Mouse (Mus musculus) right cerebral cortex, postnatal 36 days (tissue): ENCODE data around the gene Psenen.

Experiments
- DNase-seq, 2 experiments: peaks; one replicate each; pipeline ENCODE4 v3.0.0; 2022; ENCODE audit warnings: low spot score in 2 of 2, mixed read lengths in 1 of 2

Psenen gene

GRCm38 (mm10) chr7:30563117-30563905 is at the start of gene Psenen, which contains the start of the genes U2af1l4 and Gm49396:
Gene Psenen, minus strand, starts transcription at chr7:30563627.
Gene U2af1l4, plus strand, starts transcription at chr7:30563301.
Gene Gm49396, plus strand, starts transcription at chr7:30563344.
- DNase-seq: peak; percentile 93 to 96

DNA sequence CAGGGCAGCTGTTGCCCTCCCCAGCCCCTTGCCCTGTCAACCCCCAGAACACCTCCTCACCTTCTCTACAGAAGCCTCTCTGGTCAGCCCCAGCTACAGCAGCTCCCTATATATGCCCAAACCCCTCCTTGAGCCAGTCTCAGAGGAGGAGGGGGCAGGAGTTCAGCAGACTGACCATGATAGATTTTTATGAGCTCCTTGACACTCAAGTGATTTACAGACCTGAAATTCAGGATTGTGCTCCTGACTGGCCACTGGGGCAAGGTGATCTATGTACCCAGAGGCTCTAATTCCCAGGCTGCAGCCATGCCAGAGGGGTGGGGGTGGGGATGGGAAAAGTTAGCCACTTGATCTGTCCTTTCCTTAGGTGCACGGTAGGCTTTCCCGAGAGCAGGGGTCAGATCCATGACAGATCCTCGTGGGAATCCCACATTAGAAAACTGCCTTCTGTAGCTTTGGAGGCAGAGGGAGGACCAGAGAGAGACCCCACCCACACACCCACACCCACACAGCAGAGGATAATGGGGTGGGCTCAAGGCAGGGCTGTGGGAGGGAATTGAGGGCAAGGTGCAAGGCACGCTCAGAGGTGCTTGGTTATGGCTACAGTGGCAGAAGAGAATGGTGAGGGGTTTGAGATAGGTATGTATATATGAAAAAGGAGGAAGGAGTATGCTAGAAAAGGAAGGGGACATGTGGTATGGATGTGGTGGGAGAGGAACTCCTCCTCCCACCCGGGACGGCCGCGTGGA is 49.4 kb upstream of the Psenen start, which contains the start of gene Upk1a:
Gene Upk1a (minus strand): TSS at position 194 of the 749 bp plus-strand sequence.
- DNase-seq: no peak

GRCm38 (mm10) chr7:30610043-30610442 is 46.6 kb upstream of the Psenen start:
- DNase-seq: no peak

DNA sequence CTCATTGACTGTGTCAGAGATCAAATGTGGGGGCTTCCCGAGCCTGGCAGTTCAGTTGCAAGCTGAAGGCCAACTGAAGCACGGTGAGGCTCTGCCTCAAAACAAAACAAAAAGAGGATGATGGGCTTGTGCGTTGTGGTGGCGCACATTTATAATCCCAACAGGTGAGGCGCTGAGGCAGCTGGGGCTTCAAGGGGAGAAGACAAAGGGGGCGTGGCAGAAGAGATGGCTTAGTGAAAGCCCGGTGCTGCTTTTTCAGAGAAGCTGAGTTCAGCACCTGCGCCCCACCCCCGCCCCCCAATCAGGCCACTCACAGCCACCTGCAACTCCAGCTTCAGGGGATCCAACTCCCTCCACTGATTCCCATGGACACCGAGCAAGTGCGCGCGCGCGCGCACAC is 45.0 kb upstream of the Psenen start:
- no peak for DNase-seq

DNA sequence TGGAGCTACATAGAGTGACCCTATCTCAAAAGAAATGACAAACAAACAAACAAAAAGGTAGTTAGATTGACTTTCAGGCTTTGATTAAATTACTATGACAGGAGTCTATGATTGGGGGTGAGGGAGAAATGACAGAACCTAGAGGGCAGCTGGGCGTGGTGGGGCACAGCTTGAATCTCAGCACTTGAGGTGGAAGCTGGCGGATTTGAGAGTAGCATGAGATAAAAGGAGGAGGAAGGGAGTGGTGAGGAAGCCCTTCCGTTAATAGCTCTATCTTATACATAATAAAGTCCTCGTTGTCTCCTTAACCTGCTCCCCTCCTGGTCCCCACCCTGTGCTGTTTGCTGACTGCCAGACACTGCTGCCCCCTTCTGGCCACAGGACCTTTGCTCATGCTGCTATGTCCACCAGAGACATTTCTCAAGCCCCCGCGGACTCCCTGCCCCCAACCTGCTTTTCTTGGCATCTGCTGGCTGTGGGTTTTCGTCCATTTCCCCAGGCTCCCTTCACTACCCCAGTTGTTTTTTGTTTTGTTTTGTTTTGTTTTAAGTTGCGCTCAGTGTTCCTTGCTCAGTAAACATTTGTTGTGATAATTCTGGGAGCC is 44.4 kb upstream of the Psenen start:
- DNase-seq: no peak

GRCm38 (mm10) chr7:30604944-30605343 is 41.5 kb upstream of the Psenen start:
- no peak for DNase-seq

GRCm38 (mm10) chr7:30604424-30604823 is 41.0 kb upstream of the Psenen start:
- DNase-seq: no peak

GRCm38 (mm10) chr7:30602583-30602982 is 39.2 kb upstream of the Psenen start:
- no peak for DNase-seq

DNA sequence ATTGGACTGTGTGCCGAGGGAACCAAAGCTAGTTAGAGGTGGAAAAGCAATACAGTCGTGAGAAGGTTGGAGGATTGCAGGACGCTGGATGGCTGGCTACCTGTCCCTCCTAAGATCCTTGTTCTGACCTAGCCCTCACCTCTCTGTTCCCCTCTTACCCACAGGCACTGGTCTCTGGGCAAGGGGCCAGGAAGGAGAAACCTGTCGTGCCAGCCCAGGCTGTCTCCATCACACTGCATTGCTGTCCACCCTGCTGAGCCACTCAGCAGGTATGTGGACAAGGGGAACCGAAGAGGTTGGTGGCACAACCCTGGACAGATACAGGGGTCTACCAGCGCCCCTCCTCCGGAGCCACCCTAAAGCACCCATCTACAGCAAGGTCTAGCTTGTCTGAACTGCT is 37.2 kb upstream of the Psenen start:
- no peak for DNase-seq

DNA sequence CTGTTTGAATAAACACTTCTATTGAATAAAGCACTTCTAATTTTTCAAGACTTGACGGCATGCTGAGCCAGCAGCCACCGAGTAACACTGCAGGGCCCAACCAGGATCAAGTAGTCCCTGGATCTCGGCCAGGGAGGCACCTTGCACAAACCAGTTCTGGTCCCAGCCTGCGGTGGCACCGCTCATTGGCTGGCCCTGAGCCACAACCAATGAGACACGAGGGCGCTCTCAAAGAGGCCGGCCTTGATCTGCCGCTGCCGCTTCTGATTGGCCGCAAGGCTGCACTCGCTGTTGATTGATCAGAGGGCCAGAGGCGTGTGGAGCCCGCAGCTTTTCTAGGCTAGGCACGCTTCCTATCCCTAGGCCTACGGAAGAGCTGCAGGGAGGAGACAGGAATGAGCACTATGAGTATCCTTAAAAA is 36.5 kb upstream of the Psenen start:
- DNase-seq: peak; percentile 86 to 92

DNA sequence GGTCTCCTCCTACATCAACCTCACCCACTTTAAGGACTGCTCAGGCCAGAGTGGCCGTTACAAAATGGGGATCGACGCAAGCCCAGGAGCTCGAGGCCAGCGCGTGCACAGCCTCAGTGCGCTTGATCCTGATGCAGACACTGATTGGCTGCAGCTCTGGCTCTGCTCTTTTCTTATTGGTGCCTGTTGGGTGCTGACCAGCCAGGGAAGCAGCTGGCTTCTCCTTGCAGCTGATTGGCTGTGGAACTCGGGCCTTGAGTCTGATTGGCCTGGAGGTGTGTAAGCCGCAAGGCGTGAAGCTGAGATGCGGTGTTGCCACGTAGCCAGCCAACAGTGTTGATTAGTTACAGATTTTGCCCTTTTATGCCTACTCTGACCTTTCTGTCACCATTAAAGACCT is 35.4 kb upstream of the Psenen start, which contains the start of gene Zbtb32:
Gene Zbtb32 (minus strand): TSS at position 124 of the 400 bp plus-strand sequence.
- no peak for DNase-seq

GRCm38 (mm10) chr7:30596811-30597210 is 33.4 kb upstream of the Psenen start:
- DNase-seq: no peak

- no peak for DNase-seq
Measured at GRCm38 (mm10) chr7:30596093-30596492, 32.7 kb upstream of the Psenen start.

DNA sequence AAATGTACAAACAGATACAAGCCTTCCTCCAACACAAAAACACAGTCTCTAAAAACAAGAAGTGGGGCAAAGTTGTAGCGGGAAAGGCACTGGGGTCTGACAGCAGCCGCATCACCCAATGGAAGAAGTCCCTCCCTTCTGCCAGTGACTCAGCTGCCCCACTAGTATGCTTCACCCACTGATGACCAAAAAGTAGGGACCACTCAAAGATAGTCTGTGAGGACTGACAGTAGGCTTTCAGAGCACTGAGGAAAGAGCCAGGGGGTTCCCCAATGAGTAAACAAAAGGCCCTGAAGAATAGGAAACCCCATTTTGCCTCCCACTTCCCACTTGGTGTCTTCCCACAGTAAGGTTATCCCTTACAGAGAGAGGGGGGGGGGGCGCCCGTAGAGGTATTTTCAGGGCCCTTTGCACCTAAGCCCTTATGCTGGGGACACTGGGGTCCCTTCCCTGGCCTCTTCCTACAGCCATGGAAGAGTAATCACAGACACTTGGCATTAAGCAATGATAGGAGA is 31.1 kb upstream of the Psenen start:
- DNase-seq: no peak

GRCm38 (mm10) chr7:30593579-30594509 is 30.4 kb upstream of the Psenen start:
- no peak for DNase-seq

DNA sequence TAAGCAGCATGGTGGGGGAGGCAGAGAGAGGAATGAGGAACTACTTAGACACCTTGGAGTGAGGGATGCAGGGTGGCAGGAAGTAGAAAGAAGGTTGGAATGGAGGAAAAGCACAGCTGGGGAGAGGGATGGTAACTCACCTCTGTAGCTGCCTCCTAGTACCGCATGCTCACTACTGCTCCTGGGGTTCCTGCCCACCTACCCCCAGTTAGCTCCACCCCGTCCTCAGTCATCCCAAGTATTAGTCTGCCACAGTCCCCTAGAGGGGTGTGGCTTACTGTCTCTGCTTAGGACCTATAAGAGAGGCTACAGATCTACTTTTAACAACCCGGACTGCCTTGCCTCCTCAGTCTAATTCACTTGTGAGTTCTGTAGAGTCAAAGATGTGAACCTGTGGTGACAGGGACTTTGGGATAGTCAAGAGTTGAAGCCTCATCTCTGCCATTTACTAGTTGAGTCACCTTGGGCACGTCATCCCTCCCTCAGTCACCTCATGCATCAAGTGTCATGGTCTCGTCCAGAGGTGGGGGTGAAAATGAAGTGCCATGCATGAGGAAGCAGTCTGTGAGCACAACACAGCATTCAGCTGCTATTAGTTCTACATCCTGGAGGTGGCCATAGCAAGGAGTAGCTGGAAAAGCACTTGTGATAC is 29.5 kb upstream of the Psenen start:
- no peak for DNase-seq

GRCm38 (mm10) chr7:30591605-30591951 is 28.2 kb upstream of the Psenen start:
- DNase-seq: no peak

- DNase-seq: no peak
Measured at GRCm38 (mm10) chr7:30590927-30591604, 27.6 kb upstream of the Psenen start.

DNA sequence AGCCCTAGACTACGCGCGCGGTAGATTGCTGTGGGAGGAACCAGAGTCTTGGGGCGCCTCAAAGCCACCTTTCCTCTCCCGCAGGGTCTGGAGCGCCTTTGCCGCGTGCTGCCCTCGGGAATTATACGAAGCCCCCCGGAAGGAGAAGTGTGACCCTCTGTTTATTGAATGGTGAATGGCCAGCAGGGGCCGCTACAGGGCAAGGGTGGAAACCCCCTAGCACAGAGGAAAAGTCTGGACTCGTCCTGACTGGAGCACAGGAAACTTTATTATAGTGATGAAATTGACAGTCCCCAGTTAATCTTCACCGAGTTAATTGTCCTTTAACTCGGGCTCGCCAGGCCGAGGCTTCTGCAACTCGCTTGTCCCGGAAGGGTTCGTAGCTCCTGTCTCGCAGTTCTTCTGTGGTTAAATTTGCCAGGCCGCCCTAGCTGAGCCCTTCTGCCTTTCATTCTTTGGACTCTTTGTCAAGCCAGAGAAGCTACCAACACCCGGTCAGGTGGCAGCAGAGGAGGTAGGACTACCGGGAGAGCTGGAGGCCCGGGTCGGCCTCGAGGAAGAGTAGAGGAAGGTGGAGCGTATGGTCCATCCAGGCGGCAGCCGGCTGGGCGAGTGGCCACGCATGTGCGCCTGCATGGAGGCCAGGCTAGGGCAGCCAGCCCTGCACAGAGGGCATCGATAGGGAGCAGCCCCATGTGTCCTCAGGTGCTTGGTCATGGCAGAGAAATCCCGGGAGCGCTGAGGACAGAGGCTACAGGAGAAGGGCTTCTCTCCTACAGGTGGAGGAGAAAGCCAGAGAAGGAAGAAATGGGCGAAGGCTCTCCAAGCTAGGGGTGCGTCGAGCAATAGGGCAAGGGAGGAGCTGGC is 26.2 kb upstream of the Psenen start:
- DNase-seq: peak in 1 of 2 experiments; percentile 58
